Mouse (Mus musculus) ovary, adult 2 months (tissue): ENCODE measurements around the gene Shisal1. TPM values are rescaled to one million over a fixed set of nuclear protein-coding genes. Genes with fewer than 3 reads are reported as not detected.

ENCODE experiments used
- polyA plus RNA-seq: library from polyadenylated mRNA; depleted of rRNA; stranded (reverse); fragments of >200 nt; gene quantifications from 2 replicates; pipeline ENCODE4 v1.2.3, GENCODE M21; 2012; rRNA removed

Gene Shisal1
- polyA plus RNA-seq = 5.2 and 6.4 TPM in 2 replicates

GRCm38 (mm10) chr15:84446997-84447396 is at the start of gene Shisal1:
Gene Shisal1 (minus strand): TSS chr15:84447097.

Other genes with a start within 250 kb of the Shisal1 start
- 16.7 and 39.6 TPM in 2 replicates for gene Parvb, start 215.1 kb downstream of the Shisal1 start, polyA plus RNA-seq
- gene Parvg, start 123.1 kb downstream of the Shisal1 start, polyA plus RNA-seq = 1.9 and 2.4 TPM in 2 replicates
- 15.9 and 16.8 TPM in 2 replicates for gene Rtl6, start 110.7 kb upstream of the Shisal1 start, polyA plus RNA-seq
- 34.4 and 38.2 TPM in 2 replicates for gene Prr5, start 222.5 kb upstream of the Shisal1 start, polyA plus RNA-seq